Mouse (Mus musculus) MEL (cell line): Measurements from ENCODE around the gene Olfr414. TPM values are rescaled to one million over a fixed set of nuclear protein-coding genes. Genes with fewer than 3 reads are reported as not detected.

Source experiments
- DNase-seq: peaks from one replicate; pipeline ENCODE4 v3.0.0; 2011; ENCODE audit warnings: low read depth, low spot score
- H3K27ac ChIP-seq: 2 replicates; pipeline ENCODE4 v1.5.1; 2012; ENCODE audit warnings: low read depth, mild to moderate bottlenecking, control low read depth, low read length, moderate library complexity; ENCODE audit not compliant: control insufficient read depth
- H3K27me3 ChIP-seq, 2 experiments: fragments of 150-350 bp in 1 of 2; sonication (generic) in 1 of 2; 2 replicates each; pipeline ENCODE4 v1.6.1; 2012; ENCODE audit warnings: low read length in 2 of 2, mild to moderate bottlenecking in 2 of 2, improper control_type of control experiment in 1 of 2, moderate library complexity in 1 of 2; ENCODE audit not compliant: insufficient read depth in 2 of 2, control insufficient read depth in 1 of 2
- H3K36me3 ChIP-seq, 2 experiments: 2 replicates each; pipeline ENCODE4 v1.6.1; 2012 to 2014; ENCODE audit warnings: low read length in 2 of 2, improper control_type of control experiment in 1 of 2, inconsistent platforms in 1 of 2, mild to moderate bottlenecking in 1 of 2; ENCODE audit not compliant: insufficient read depth in 2 of 2, control insufficient read depth in 1 of 2
- H3K4me1 ChIP-seq, 2 experiments: fragments of 150-350 bp in 1 of 2; sonication (generic) in 1 of 2; 2 replicates each; pipeline ENCODE4 v1.6.1; 2012; ENCODE audit warnings: low read length in 2 of 2, improper control_type of control experiment in 1 of 2, mild to moderate bottlenecking in 1 of 2; ENCODE audit not compliant: insufficient read depth in 2 of 2, control insufficient read depth in 1 of 2
- H3K4me3 ChIP-seq, 2 experiments: fragments of 150-350 bp in 1 of 2; sonication (generic) in 1 of 2; 2 replicates each; pipeline ENCODE4 v1.5.1; 2012; ENCODE audit warnings: low read depth in 2 of 2, low read length in 2 of 2, mild to moderate bottlenecking in 2 of 2, moderate library complexity in 2 of 2, control low read depth in 1 of 2, improper control_type of control experiment in 1 of 2; ENCODE audit not compliant: control insufficient read depth in 1 of 2, insufficient read depth in 1 of 2
- H3K79me2 ChIP-seq: 2 replicates; pipeline ENCODE4 v1.6.1; 2012; ENCODE audit warnings: mild to moderate bottlenecking, low read length, moderate library complexity; ENCODE audit not compliant: control insufficient read depth, poor library complexity, insufficient read depth
- H3K9ac ChIP-seq: 2 replicates; pipeline ENCODE4 v1.6.1; 2012; ENCODE audit warnings: low read depth, mild to moderate bottlenecking, control low read depth, low read length, moderate library complexity; ENCODE audit not compliant: control insufficient read depth, poor library complexity, severe bottlenecking
- H3K9me3 ChIP-seq: fragments of 150-350 bp; sonication (generic); replicated peaks from 2 replicates; pipeline ENCODE4 v1.6.1; 2012; ENCODE audit warnings: mild to moderate bottlenecking, low read length, improper control_type of control experiment, moderate library complexity; ENCODE audit not compliant: insufficient read depth
- CHD1 ChIP-seq: IDR thresholded peaks from 2 replicates; pipeline ENCODE4 v1.6.1; 2012; ENCODE audit warnings: low read depth, mild to moderate bottlenecking, inconsistent platforms, low read length, improper control_type of control experiment
- CHD2 ChIP-seq: IDR thresholded peaks from 2 replicates; pipeline ENCODE4 v1.6.1; 2011; ENCODE audit warnings: low read length, improper control_type of control experiment
- CTCF ChIP-seq, 3 experiments: IDR thresholded peaks in 2 of 3; conservative IDR thresholded peaks in 1 of 3; 2 replicates each; pipeline ENCODE4 v1.5.1; 2011 to 2012; ENCODE audit warnings: low read length in 3 of 3, low read depth in 2 of 3, mild to moderate bottlenecking in 2 of 3, improper control_type of control experiment in 1 of 3, inconsistent platforms in 1 of 3, mixed read lengths in 1 of 3, moderate library complexity in 1 of 3; ENCODE audit not compliant: control insufficient read depth in 1 of 3, insufficient read depth in 1 of 3, poor library complexity in 1 of 3, severe bottlenecking in 1 of 3
- E2F4 ChIP-seq: IDR thresholded peaks from 2 replicates; pipeline ENCODE4 v1.6.1; 2011; ENCODE audit warnings: low read depth, low read length, improper control_type of control experiment, borderline replicate concordance
- EP300 ChIP-seq, 2 experiments: IDR thresholded peaks; 2 replicates each; pipeline ENCODE4 v1.6.1; 2011; ENCODE audit warnings: improper control_type of control experiment in 2 of 2, low read length in 2 of 2, low read depth in 1 of 2, mild to moderate bottlenecking in 1 of 2
- ETS1 ChIP-seq: IDR thresholded peaks from 2 replicates; pipeline ENCODE4 v1.6.1; 2012; ENCODE audit warnings: low read depth, mild to moderate bottlenecking, inconsistent platforms, low read length, improper control_type of control experiment, moderate library complexity
- GATA1 ChIP-seq: IDR thresholded peaks from 2 replicates; pipeline ENCODE4 v1.6.1; 2011; ENCODE audit warnings: low read depth, low read length, improper control_type of control experiment
- HCFC1 ChIP-seq: IDR thresholded peaks from 2 replicates; pipeline ENCODE4 v1.6.1; 2012; ENCODE audit warnings: low read depth, mild to moderate bottlenecking, inconsistent platforms, low read length, improper control_type of control experiment, moderate library complexity
- JUND ChIP-seq: IDR thresholded peaks from 2 replicates; pipeline ENCODE4 v1.6.1; 2011; ENCODE audit warnings: low read depth, mild to moderate bottlenecking, improper control_type of control experiment, low read length
- KAT2A ChIP-seq: conservative IDR thresholded peaks from 2 replicates; pipeline ENCODE4 v1.6.1; 2012; ENCODE audit warnings: low read depth, low read length, improper control_type of control experiment, inconsistent platforms
- MAFK ChIP-seq: IDR thresholded peaks from 2 replicates; pipeline ENCODE4 v1.6.1; 2011; ENCODE audit warnings: low read depth, mild to moderate bottlenecking, low read length, improper control_type of control experiment, borderline replicate concordance
- MAX ChIP-seq: IDR thresholded peaks from 2 replicates; pipeline ENCODE4 v1.6.1; 2011; ENCODE audit warnings: low read length, improper control_type of control experiment
- MAZ ChIP-seq: IDR thresholded peaks from 2 replicates; pipeline ENCODE4 v1.6.1; 2012; ENCODE audit warnings: low read depth, mild to moderate bottlenecking, inconsistent platforms, low read length, improper control_type of control experiment
- MEF2A ChIP-seq: IDR thresholded peaks from 2 replicates; pipeline ENCODE4 v1.6.1; 2014; ENCODE audit warnings: low read depth, mild to moderate bottlenecking, inconsistent platforms, low read length, improper control_type of control experiment; ENCODE audit not compliant: poor library complexity, insufficient replicate concordance, severe bottlenecking; ENCODE audit errors: extremely low read depth
- MXI1 ChIP-seq: IDR thresholded peaks from 2 replicates; pipeline ENCODE4 v1.6.1; 2011; ENCODE audit warnings: mild to moderate bottlenecking, low read depth, low read length, improper control_type of control experiment
- MYB ChIP-seq: IDR thresholded peaks from 2 replicates; pipeline ENCODE4 v1.6.1; 2011; ENCODE audit warnings: mild to moderate bottlenecking, low read depth, low read length, improper control_type of control experiment
- MYC ChIP-seq: IDR thresholded peaks from 2 replicates; pipeline ENCODE4 v1.6.1; 2011; ENCODE audit warnings: low read depth, mild to moderate bottlenecking, low read length, improper control_type of control experiment, moderate library complexity
- NELFE ChIP-seq: IDR thresholded peaks from 2 replicates; pipeline ENCODE4 v1.6.1; 2011; ENCODE audit warnings: low read depth, low read length, improper control_type of control experiment
- NRF1 ChIP-seq: IDR thresholded peaks from 2 replicates; pipeline ENCODE4 v1.6.1; 2014; ENCODE audit warnings: low read depth, mild to moderate bottlenecking, inconsistent platforms, low read length, improper control_type of control experiment, moderate library complexity; ENCODE audit not compliant: poor library complexity, insufficient read depth, severe bottlenecking
- POLR2A ChIP-seq, 2 experiments: IDR thresholded peaks; 2 replicates each; pipeline ENCODE4 v1.6.1; 2011 to 2012; ENCODE audit warnings: low read length in 2 of 2, mild to moderate bottlenecking in 2 of 2, control low read depth in 1 of 2, improper control_type of control experiment in 1 of 2, low read depth in 1 of 2, moderate library complexity in 1 of 2; ENCODE audit not compliant: control insufficient read depth in 1 of 2, insufficient read depth in 1 of 2, poor library complexity in 1 of 2
- POLR2AphosphoS2 ChIP-seq: IDR thresholded peaks from 2 replicates; pipeline ENCODE4 v1.6.1; 2011; ENCODE audit warnings: low read length, improper control_type of control experiment
- POLR2AphosphoS5 ChIP-seq: IDR thresholded peaks from 2 replicates; pipeline ENCODE4 v1.6.1; 2012; ENCODE audit warnings: low read depth, borderline replicate concordance, mild to moderate bottlenecking, inconsistent platforms, low read length, moderate library complexity, mixed read lengths
- RAD21 ChIP-seq: IDR thresholded peaks from 2 replicates; pipeline ENCODE4 v1.6.1; 2011; ENCODE audit warnings: mild to moderate bottlenecking, low read depth, low read length, improper control_type of control experiment
- RCOR1 ChIP-seq: IDR thresholded peaks from 2 replicates; pipeline ENCODE4 v1.6.1; 2012; ENCODE audit warnings: low read depth, mild to moderate bottlenecking, inconsistent platforms, low read length, improper control_type of control experiment
- SMC3 ChIP-seq: IDR thresholded peaks from 2 replicates; pipeline ENCODE4 v1.6.1; 2011; ENCODE audit warnings: low read depth, low read length, improper control_type of control experiment
- TBP ChIP-seq: IDR thresholded peaks from 2 replicates; pipeline ENCODE4 v1.8.0; 2011; ENCODE audit warnings: low read depth, low read length, improper control_type of control experiment
- TCF12 ChIP-seq: IDR thresholded peaks from 2 replicates; pipeline ENCODE4 v1.6.1; 2014; ENCODE audit warnings: low read depth, mild to moderate bottlenecking, inconsistent platforms, low read length, improper control_type of control experiment, moderate library complexity
- USF1 ChIP-seq: IDR thresholded peaks from 2 replicates; pipeline ENCODE4 v1.6.1; 2014; ENCODE audit warnings: low read depth, mild to moderate bottlenecking, inconsistent platforms, low read length, improper control_type of control experiment, moderate library complexity
- USF2 ChIP-seq, 2 experiments: IDR thresholded peaks; 2 replicates each; pipeline ENCODE4 v1.6.1; 2011 to 2012; ENCODE audit warnings: improper control_type of control experiment in 2 of 2, low read length in 2 of 2, borderline replicate concordance in 1 of 2, inconsistent platforms in 1 of 2, low read depth in 1 of 2, mild to moderate bottlenecking in 1 of 2; ENCODE audit not compliant: insufficient read depth in 1 of 2
- ZC3H11A ChIP-seq: IDR thresholded peaks from 2 replicates; pipeline ENCODE4 v1.6.1; 2012; ENCODE audit warnings: low read depth, mild to moderate bottlenecking, inconsistent platforms, low read length, improper control_type of control experiment
- ZMIZ1 ChIP-seq: IDR thresholded peaks from 2 replicates; pipeline ENCODE4 v1.6.1; 2012; ENCODE audit warnings: low read depth, mild to moderate bottlenecking, inconsistent platforms, low read length, improper control_type of control experiment, moderate library complexity
- ZNF384 ChIP-seq: IDR thresholded peaks from 2 replicates; pipeline ENCODE4 v1.6.1; 2012; ENCODE audit warnings: low read depth, mild to moderate bottlenecking, inconsistent platforms, low read length, improper control_type of control experiment
- polyA plus RNA-seq, 2 experiments: library from polyadenylated mRNA; stranded (reverse) in 1 of 2; unstranded in 1 of 2; fragments of >175 nt in 1 of 2; fragments of >200 nt in 1 of 2; gene quantifications; 2 replicates each; pipeline versions ENCODE4 v1.2.1 to v1.2.4; 2012; ENCODE audit warnings: low replicate concordance in 2 of 2, low read depth in 1 of 2; ENCODE audit not compliant: insufficient read length in 2 of 2, insufficient read depth in 1 of 2, missing spikeins in 1 of 2
- total RNA-seq: library from RNA; depleted of rRNA; stranded (reverse); fragments of 300-350 nt; gene quantifications from 2 replicates; pipeline ENCODE4 v1.2.3, GENCODE M21; 2012

Gene Olfr414
- total and polyA plus RNA-seq, 3 experiments = 0.11 TPM; not detected in 2

DNA sequence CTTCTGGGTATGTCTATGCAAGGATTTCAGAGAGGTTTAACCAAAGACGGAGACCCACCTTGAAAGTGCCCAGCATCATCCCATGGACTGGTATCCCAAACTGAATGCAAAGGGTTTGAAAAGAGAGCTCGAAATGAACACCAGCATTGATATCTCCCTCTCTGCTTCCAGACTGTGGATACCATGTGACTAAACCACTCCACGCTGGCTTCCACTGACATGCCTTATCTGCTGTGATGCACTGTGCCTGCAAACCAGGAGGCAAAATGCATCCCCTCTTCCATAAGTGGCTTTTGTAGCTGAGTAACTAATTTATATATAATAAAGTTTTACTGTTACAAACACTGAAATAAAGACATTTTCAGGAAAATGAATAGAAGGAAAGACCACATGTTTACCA, 41.5 kb downstream of the Olfr414 start:
- H3K9me3 ChIP-seq = no peaks in the 10 kb centered on the region
- TF ChIP-seq USF1 = 0 out of 2 replicates have a peak, but pooled peaks have one; percentile 42
- TF ChIP-seq GATA1 = no peak
- H3K27ac ChIP-seq = no peak overlapping the region
- no peaks in the 10 kb centered on the region for H3K36me3 ChIP-seq
- H3K9ac ChIP-seq = no peak overlapping the region
- H3K79me2 ChIP-seq = no peaks in the 10 kb centered on the region
- DNase-seq = no peak
- H3K27me3 ChIP-seq = no peaks in the 10 kb centered on the region
- H3K4me1 ChIP-seq = no peaks in the 10 kb centered on the region; a peak in 1 of 4 replicates
- no peak overlapping the region for H3K4me3 ChIP-seq

DNA sequence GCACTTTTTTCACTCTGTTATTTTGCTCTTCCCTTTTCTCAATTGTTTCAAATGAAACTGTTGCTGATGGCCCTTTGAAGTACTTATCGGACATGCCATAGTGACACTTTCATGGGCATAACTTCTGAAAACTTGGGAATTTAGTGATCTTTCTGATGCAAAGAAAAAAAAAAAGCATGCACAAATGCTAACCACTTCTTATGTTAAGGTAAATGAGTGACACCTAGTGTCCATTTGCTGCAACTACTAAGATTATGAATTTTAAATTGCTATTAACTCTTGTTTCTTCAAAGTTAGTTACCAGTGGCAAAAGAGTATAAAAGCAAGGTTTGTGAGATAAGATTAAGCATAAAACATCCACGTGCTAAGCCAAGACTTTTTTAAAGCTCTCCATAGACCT, 42.4 kb downstream of the Olfr414 start:
- DNase-seq = peak; percentile 67
- no peak for TF ChIP-seq MAX
- no peak for TF ChIP-seq MXI1
- TF ChIP-seq MYC = 0 out of 2 replicates have a peak, but pooled peaks have one; percentile 29
- TF ChIP-seq HCFC1 = no peak
- TF ChIP-seq GATA1 = no peak
- no peak for TF ChIP-seq RCOR1
- TF ChIP-seq ZNF384 = peak; percentile 95
- TF ChIP-seq RAD21 = peak; percentile 81
- no peak for TF ChIP-seq USF2 (IDR thresholded peaks at IDR 0.05; ENCODE audit: borderline replicate concordance in 1 of 2, insufficient read depth in 1 of 2, low read depth in 1 of 2, low read length in 2 of 2)
- peak in 2 of 3 experiments; percentile 26 to 63; a peak in 3 of 6 replicates for TF ChIP-seq CTCF (IDR thresholded peaks at IDR 0.05 in 2 of 3, conservative IDR thresholded peaks at IDR 0.05 in 1 of 3; ENCODE audit: control insufficient read depth in 1 of 3, insufficient read depth in 1 of 3, low read depth in 2 of 3, low read length in 3 of 3, poor library complexity in 1 of 3, severe bottlenecking in 1 of 3)
- no peak for TF ChIP-seq KAT2A
- no peak for TF ChIP-seq NRF1
- no peak for TF ChIP-seq POLR2A (IDR thresholded peaks at IDR 0.05; ENCODE audit: control insufficient read depth in 1 of 2, insufficient read depth in 1 of 2, low read depth in 1 of 2, low read length in 2 of 2, poor library complexity in 1 of 2)
- no peak for TF ChIP-seq TCF12
- TF ChIP-seq ZC3H11A = peak; percentile 89
- TF ChIP-seq POLR2AphosphoS2 = no peak
- no peak for TF ChIP-seq MYB
- TF ChIP-seq JUND = no peak
- no peak for TF ChIP-seq EP300 (IDR thresholded peaks at IDR 0.05; ENCODE audit: low read depth in 1 of 2, low read length in 2 of 2)
- no peak for TF ChIP-seq TBP
- no peak for TF ChIP-seq MAZ
- TF ChIP-seq E2F4 = no peak
- TF ChIP-seq MAFK = no peak
- no peak for TF ChIP-seq POLR2AphosphoS5
- TF ChIP-seq CHD2 = no peak
- peak; percentile 82 for TF ChIP-seq SMC3
- TF ChIP-seq USF1 = no peak
- no peak for TF ChIP-seq CHD1
- TF ChIP-seq MEF2A = no peak
- no peak for TF ChIP-seq ETS1
- TF ChIP-seq ZMIZ1 = no peak
- no peak for TF ChIP-seq NELFE

More for the DNA sequence above, 42.4 kb downstream of the Olfr414 start:
- no peaks in the 10 kb centered on the region for H3K27me3 ChIP-seq
- H3K4me1 ChIP-seq = no peaks in the 10 kb centered on the region; a peak in 1 of 4 replicates
- no peaks in the 10 kb centered on the region for H3K79me2 ChIP-seq
- no peaks in the 10 kb centered on the region for H3K36me3 ChIP-seq
- H3K27ac ChIP-seq = no peak overlapping the region
- H3K4me3 ChIP-seq = no peak overlapping the region
- no peaks in the 10 kb centered on the region for H3K9me3 ChIP-seq
- H3K9ac ChIP-seq = no peak overlapping the region
